Mouse (Mus musculus) left cerebral cortex, adult 2 months (tissue): ENCODE results near the gene Vtn. TPM values are rescaled to one million over a fixed set of nuclear protein-coding genes. Genes with fewer than 3 reads are reported as not detected.
A peak's percentile ranks its signal among the peaks of the same experiment; 100 is the strongest.
"Not testable (repeated sequence)": the region's sequence is repeated elsewhere in the genome, so short reads cannot be mapped to it uniquely, and the experiment has no call there.

Experiments used
- DNase-seq, 2 experiments: peaks; one replicate each; pipeline ENCODE4 v3.0.0; 2021 to 2022; ENCODE audit warnings: low spot score in 2 of 2, mixed read lengths in 1 of 2; ENCODE audit errors: extremely low spot score in 1 of 2
- H3K27ac ChIP-seq: fragments of 200-600 bp; 2 replicates; pipeline ENCODE4 v1.8.1; 2022
- H3K4me3 ChIP-seq: fragments of 200-600 bp; 2 replicates; pipeline ENCODE4 v1.8.1; 2022
- CTCF ChIP-seq: fragments of 200-600 bp; IDR thresholded peaks from 2 replicates; pipeline ENCODE4 v1.8.1; 2022; ENCODE audit warnings: antibody characterized with exemption, mild to moderate bottlenecking, moderate library complexity
- intact Hi-C: fragments of 180-260 bp; cut with DNase I; formaldehyde crosslinking; loops from one replicate; pipeline ENCODE4 v1.15.1; 2025
- total RNA-seq, 2 experiments: library from RNA; stranded (reverse); gene quantifications; 2 replicates each; pipeline ENCODE4 v1.2.3; 2021

Vtn gene
- total RNA-seq, 2 experiments from 2014 or later, result 69.3 to 76.0 TPM

DNA sequence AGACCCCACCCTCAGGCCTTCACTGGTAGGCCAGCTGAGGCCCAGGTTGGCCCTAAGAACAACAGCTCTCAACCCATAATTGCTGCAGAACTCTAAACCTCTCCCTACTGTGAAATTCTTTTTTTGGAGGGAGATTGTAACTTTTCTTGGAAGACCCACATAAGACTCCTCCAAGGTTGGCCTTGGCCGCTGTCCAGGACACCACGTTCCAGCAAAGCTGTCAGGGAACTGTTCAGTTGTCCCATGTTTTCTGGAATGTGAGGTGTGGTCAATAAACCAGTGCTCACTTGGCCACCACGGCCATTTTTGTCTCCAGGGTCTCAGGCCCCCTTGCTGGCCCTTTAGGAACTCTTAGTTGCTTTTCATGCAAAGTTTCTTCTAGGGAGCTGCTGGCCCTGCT, 23.0 kb downstream of the Vtn start:
- Histone ChIP-seq H3K27ac (peak overlapping the region; percentile 53), H3K4me3 (no peak overlapping the region)
- intact Hi-C loops, result no loop called here
- no peak for TF ChIP-seq CTCF
- no peak for DNase-seq

GRCm38 (mm10) chr11:78522481-78522997, 23.6 kb downstream of the Vtn start:
- intact Hi-C loops, result no loop called here
- no peak for DNase-seq
- peak; percentile 56 for TF ChIP-seq CTCF
- peak overlapping the region; percentile 36 for H3K27ac ChIP-seq
- H3K4me3 ChIP-seq, result no peak overlapping the region

DNA sequence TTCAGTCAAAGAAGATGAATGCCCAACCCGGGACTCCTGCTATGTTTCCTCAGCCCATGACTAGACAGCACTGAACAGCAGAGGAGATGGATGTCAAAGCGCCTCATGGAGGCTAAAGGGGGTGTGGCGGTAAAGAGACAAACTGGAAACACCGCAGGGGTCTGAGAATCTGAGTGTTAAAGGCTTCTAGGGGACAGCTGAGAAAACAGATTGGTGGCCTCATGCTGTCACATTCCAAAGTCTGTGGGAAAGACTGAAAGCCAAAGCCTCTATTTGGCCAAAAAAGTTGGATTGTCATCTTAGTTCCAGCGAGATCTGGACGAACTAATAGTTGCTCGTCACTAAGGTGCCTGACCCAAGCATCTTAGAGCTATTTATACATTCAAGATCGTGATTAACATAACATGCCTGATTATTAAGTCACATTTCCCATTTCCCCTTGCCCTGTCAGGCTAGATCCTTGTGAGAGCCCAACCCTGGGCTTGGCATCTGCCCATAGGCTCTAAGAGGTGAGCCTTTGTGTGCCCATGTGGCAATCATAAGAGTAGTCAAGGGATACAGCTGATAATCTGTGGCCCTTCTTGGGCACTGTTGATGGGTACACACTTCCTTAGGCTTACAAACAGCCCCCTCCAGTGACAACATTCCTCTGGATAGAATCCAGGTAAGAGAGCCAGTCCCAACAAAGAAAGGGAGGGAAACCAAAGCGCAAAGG, 24.5 kb downstream of the Vtn start:
- Histone ChIP-seq H3K27ac (peak overlapping the region; percentile 53), H3K4me3 (no peak overlapping the region)
- TF ChIP-seq CTCF, result no peak
- intact Hi-C loops, result no loop called here
- no peak for DNase-seq

GRCm38 (mm10) chr11:78524838-78525237, 25.9 kb downstream of the Vtn start:
- no peak overlapping the region for H3K4me3 ChIP-seq
- no peak for DNase-seq
- TF ChIP-seq CTCF, result no peak
- intact Hi-C loops, result no loop called here
- no peak overlapping the region; the same call in 1 of the 2 replicates for H3K27ac ChIP-seq

DNA sequence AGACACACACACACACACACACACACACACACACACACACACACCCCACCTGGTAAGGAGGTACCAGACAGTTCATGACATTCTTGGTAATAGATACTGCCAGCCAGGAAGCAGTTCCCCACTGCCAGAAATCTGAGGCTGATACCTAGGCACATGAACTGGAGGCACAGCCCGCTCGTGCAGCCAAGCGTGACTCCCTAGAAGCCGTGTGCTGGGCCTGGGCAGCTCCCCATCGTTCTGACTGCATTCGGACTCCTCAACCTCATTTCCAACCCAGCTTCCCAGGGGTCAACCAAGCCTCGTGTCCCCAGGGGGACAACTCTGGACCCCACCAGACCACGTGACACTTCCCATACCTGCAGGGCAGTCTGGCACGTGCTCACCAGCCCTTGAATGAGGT, 29.8 kb downstream of the Vtn start:
- no peak overlapping the region for H3K27ac ChIP-seq
- intact Hi-C loops, result no loop called here
- no peak for TF ChIP-seq CTCF
- DNase-seq, result no peak
- H3K4me3 ChIP-seq, result no peak overlapping the region

DNA sequence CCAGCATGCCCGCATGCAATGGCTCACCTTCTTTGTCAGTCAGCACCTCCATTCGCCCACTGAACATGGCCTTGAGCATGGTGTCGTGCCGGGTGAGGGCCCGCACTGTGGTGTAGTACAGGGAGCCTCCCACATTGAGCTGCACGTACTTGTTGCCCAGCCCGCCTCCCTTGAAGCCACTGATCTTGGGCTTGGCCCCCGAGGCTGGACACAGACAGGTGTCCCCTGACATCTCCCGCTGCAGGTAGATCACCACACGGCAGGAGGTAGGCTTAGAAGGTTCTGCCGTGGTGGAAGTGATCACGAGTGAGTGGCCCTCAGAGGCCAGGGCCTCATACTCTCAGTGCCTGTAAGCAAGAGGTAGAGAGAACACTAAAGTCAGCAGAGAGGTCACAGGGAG, 31.1 kb downstream of the Vtn start:
- Histone ChIP-seq H3K27ac (0 out of 2 replicates have a peak overlapping the region, but pooled peaks have one; percentile 15), H3K4me3 (no peak overlapping the region)
- no peak for DNase-seq
- no peak for TF ChIP-seq CTCF
- intact Hi-C loops, result no loop called here

- H3K27ac ChIP-seq, result no peak overlapping the region
- intact Hi-C loops, result no loop called here
- no peak for DNase-seq
- H3K4me3 ChIP-seq, result no peak overlapping the region
- no peak for TF ChIP-seq CTCF
Observed at GRCm38 (mm10) chr11:78531046-78531445, 32.2 kb downstream of the Vtn start.

- H3K4me3 ChIP-seq, intact Hi-C loops, H3K27ac ChIP-seq, DNase-seq: not testable (repeated sequence)
Observed at GRCm38 (mm10) chr11:78531515-78531914, 32.6 kb downstream of the Vtn start.

- Histone ChIP-seq H3K4me3 (peak overlapping the region; percentile 96; the same call in 1 of the 2 replicates), H3K27ac (no peak overlapping the region; the same call in 1 of the 2 replicates)
- no peak for DNase-seq
- intact Hi-C loops, result no loop called here
- no peak; the same call in none of the 2 replicates for TF ChIP-seq CTCF
Observed at GRCm38 (mm10) chr11:78534516-78534915, 35.6 kb downstream of the Vtn start.

DNA sequence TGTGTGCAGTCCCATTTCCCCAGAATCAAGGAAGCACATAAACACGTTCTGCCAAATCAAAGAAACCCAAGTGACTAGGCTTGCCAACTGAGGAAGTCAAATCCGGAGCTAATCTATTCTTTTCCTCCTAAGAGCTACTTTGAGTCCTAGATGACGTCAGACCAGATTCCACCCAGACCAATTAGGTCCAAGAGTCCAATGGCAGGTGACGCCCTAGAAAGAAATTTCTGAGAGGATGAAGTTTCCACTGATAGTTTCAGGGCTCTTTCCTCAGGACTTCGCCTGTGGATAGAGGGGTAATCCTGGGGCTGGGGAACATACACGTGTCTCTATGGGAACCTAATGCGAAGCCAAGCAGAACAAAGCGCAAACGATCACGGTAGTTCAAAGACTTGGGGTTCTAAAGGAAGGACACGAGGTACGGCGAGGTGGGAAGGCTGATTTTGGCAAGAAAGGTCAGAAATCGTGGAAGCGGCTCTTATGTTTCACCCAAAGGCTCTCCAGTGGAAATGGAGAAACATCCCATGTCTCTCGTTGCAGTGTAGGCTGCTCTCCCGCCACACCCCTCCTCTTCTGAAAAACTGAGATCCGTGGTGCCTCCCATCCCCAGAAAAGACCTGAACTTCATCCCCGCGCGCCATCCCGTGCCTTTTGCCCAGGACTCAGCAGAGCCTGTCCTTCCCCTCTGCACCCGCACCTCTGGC, 36.6 kb downstream of the Vtn start:
- no peak for DNase-seq
- peak overlapping the region; percentile 84 for H3K27ac ChIP-seq
- TF ChIP-seq CTCF, result no peak
- peak overlapping the region; percentile 96 for H3K4me3 ChIP-seq
- intact Hi-C loops, result loop anchor here (2.0 kb wide), 1 partner anchor 23 kb away; the partner anchor contains the start of genes Poldip2 and Tmem199

DNA sequence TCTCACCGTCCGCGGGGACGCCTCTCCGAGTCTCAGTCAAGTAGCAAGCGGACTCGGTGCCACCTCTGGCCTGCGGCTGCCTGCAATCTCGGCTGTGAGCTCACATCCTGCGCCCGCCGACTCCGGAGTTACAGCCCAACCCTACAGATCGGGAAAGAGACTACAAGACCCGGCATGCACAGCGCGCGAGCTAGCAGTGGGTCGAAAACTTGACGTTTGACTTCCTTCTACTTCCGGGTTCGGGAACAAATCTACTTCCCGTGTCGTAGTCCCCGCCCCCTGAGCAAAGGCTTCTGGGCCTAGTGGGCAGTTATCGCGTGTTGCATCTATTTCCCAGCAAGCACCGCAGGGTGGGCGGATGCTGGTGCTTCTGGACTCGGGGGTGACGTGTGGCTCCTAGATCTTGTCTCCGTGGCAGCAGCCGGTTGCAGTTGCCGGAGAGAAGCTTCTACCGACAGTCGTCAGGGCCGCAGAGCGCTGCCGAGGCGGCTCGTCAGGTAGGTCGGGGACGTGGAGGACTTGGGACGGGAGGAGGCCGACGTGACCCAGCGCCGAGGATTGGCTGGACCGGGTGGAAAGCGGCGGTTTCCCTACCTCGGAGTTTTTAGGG, 37.3 kb downstream of the Vtn start, which contains the start of the genes Tnfaip1 and Ift20:
Tnfaip1 (minus strand) TSS at position 253 of the 610 bp plus-strand sequence.
Ift20 (plus strand) TSS at position 282 of the 610 bp plus-strand sequence.
- intact Hi-C loops, result loop anchor here (2.0 kb wide), 1 partner anchor 23 kb away; the partner anchor contains the start of genes Poldip2 and Tmem199
- TF ChIP-seq CTCF, result no peak; the same call in 1 of the 2 replicates
- peak within 1 kb of the TSS; percentile 93 for H3K27ac ChIP-seq

More for the DNA sequence above, 37.3 kb downstream of the Vtn start, which contains the start of the genes Tnfaip1 and Ift20:
- H3K4me3 ChIP-seq, result peak within 1 kb of the TSS; percentile 96
- DNase-seq, result peak; percentile 95 to 97
